Mouse (Mus musculus): ENCODE data around the gene Tmem100.
A peak's percentile ranks its signal among the peaks of the same experiment; 100 is the strongest.

Tmem100 gene

DNA sequence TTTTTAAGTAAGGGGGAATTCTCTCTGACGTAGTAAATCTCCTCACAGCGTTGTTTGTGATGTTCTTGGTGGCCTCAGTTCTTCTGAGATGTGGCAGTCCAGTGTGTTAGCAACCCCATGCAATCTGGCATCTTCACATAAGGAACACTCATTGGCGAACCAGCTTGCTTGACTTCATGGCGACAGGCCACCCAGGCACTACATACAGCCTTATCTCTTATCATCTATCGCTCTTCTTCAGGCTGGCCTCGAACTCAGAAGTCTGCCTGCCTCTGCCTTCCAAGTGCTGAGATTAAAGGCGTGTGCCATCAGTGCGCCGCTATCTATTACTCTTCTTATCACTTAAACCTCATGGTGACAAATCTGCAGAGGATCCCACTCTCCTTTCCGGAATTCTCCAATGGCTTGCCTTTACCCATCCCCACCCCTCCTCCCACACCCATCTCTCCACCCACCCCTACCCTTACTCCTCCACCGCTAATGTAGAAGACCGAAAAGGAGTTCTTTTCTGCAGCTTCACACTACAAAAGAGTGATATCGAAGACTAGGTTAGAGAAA lies at the start of gene Tmem100:
Gene Tmem100, plus strand, starts transcription at position 508 of the 558 bp plus-strand sequence.
- no peak for DNase-seq (ENCODE audit: low spot score)

DNA sequence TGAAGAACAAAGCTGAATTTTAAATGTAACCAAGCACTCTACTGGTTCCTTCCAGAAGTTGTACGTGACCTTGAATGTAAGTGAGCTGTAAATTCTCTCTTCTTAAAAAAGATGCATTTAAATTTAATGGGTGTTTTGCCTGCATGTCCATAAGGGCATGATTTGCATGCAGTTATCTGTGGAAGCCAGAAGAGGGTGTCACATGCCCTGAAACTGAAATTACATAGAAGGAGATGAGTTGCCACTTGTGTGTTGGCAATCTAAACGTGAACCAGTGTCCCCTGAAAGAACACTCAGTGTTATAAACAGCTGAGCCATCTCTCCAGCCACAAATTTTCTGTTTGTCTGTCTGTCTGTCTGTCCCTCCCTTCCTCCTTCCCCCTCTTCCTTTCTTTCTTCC lies 47.2 kb upstream of the Tmem100 start:
- DNase-seq (ENCODE audit: low spot score), result no peak

DNA sequence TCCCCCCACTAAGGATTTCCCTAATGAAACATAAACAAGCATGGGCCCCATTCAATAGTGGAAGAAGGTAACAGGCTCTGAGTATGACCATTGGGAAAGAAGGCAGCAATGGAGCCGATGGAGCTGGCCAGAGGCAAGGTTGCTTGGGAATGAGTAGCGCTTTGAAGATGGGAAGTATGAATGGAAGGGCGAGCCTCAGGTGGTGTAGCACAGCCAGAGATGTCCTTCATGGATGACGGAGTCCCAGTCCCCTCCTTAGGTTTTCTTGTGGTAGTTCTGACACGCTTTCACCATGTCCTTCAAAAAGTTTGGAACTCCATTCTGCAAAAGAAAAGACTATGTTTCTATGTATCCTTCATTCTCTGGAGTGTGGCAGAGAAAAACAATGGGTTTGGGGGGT lies 45.7 kb upstream of the Tmem100 start:
- DNase-seq (ENCODE audit: low spot score), result no peak

DNA sequence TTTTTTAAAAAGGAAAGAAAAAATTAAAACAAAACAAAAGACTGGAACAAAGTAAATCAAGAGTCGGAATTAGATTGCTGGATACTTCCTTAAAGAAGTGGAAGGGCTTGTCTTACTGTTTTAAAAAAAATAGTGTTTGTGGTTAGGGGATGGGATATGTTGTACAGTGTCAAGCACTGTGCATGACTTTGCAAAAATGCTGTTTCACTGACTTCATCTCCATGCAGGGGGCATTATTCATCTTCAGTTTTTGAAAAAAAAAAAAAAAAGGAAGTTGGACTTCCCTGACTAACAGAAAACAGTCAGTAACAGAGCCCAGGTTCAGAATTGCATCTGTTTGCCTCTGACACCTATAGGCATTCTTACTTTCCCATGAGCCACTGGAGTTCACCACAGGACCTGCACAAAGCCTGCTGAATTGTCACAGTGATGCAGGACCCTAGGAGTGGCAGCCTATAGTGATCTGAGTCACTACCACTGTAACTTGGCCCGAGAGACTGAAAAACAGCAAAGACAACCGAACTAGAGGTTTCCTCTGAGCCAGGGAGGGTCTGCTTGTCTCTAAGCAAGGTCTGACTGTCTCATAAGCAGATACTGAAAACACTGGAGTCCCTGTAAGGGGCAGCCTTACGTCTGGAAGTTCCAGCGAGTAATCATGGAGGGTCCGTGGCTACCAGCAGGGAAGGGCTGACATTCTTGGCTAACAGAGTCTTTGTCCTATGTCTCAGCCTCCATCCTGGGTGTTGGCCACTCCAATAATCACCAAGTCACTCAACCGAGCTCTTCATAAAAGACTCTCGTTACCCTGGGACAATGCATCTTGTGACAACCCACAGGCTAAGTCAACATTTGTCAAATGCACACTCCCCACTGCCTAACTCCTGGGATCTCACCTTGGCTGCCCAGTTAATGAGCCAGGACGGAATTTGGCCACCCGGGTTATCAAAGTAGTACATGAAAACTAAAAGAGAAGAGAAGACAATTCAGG lies 44.7 kb upstream of the Tmem100 start:
- no peak for DNase-seq (ENCODE audit: low spot score)

DNA sequence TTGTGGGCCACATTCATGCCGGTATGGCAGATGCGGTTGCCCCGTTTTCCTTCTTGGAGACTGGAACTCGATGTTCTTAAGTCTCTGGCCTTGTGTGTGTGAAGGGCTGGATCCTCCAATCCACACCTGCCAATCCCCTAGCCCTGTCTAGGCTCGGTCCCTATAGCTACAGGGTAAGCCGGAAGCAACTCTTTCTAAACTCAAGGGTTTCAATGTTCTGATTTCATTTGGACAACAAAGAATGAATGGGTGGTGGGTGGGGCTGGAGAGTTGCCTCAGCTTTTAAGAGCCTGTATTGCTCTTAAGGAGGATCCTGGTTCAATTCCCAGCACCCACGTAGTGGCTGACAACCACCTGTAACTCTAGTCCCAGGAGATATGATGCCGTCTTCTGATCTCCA lies 43.6 kb upstream of the Tmem100 start:
- no peak for DNase-seq (ENCODE audit: low spot score)

DNA sequence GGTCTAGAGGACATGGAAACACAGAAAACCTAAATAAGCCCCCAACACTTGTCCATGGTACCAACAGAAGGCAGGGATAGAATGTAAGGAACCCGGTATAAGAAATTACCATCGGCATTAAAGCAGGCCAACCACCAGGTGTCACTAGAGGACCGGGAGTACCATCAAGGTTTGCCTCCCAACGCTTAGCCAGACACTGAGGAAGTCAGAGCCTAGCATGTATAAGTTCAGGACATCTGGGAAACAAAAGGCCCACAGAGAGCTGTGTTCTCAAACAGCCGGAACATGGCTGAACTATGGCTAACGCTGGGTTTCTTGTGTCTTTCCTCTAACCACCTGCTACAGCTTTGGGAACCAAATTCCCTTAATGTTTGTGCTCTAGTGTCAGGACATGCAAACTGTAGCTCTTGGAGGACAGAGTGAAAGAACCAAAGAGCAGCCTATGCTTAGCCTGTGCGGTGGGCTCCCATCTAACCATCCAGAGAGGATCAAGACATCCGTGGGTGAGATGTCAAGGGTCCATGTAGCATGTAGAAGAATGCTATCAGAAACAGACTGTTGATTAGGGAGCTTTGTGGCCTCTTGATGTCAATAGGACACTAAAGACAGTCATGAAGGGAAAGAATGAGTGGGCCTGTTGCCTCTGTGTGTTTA lies 41.1 kb upstream of the Tmem100 start:
- DNase-seq (ENCODE audit: low spot score), result peak; percentile 70

DNA sequence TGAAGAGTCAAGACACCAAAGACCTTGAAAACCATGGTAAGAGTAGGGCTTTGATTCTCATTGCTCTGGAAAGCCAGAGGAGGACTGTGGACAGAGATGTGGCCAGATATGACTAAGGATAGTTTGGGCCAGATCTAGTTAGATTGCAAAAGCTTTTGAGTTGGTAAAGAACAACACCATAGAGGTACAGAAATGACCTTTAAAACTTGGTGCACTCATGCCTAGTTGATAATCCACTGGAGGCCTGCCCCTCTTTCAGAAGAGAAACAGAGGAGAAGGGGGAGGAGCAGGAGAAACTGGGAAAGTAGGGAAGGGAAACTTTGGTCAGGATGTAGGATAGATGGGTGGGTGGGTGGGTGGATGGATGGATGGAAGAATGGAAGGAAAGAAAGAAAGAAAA lies 38.5 kb upstream of the Tmem100 start:
- DNase-seq (ENCODE audit: low spot score), result no peak

DNA sequence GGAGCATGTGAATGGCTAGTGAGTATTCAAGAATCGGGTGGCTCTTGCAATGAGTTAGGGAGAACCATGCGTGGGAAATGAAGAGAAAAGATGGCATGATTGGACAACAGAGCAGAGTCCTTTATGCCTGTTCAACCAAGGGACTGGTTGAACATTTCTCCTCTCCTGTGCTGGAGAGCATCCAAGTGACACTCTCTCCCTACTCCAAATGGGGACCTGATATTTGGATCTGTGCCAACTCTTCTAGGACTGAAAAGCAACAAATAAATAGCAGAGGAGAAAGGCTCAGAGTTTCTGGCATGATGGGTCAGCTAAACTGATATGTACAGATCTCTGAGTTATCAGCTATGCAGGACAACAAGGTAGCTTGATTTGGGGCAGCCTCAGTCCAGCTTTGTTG lies 35.4 kb upstream of the Tmem100 start:
- no peak for DNase-seq (ENCODE audit: low spot score)

DNA sequence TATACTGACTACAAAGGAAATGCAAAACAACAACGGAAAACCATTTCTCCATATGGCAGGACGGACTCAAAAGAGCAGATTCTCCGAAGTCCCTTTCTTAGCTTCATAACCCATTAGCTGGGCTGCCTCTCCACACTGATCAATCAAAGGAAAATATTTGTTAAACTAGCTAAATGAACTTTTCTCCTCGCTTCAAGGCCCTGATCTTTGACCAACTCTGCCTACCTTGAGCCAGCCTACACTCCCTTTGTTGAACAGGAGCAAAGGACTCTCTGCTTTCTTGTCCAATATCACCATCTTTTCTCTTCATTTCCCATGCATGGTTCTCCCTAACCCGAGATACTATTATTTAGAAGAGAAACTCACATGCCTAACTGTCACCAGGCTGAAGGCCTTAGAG lies 34.6 kb upstream of the Tmem100 start:
- no peak for DNase-seq (ENCODE audit: low spot score)

DNA sequence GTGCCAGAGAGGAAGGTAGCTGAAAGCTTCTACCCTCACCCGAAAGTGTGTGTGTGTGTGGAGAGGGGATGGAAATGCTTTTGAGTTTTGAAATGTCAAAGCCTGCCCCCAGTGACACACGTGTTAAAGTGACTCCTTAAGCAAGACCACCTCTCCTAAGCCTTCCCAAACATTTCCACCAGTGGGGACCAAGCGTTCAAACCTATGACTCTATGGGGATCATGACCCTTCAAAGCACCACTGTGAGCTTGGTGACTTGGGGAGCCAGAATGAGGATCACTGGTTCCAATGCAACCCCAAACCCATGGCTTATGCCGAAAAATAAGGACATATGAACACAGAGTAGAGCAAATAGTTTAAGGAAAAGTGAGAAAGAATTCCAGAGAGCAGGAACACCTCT lies 33.7 kb upstream of the Tmem100 start:
- no peak for DNase-seq (ENCODE audit: low spot score)

DNA sequence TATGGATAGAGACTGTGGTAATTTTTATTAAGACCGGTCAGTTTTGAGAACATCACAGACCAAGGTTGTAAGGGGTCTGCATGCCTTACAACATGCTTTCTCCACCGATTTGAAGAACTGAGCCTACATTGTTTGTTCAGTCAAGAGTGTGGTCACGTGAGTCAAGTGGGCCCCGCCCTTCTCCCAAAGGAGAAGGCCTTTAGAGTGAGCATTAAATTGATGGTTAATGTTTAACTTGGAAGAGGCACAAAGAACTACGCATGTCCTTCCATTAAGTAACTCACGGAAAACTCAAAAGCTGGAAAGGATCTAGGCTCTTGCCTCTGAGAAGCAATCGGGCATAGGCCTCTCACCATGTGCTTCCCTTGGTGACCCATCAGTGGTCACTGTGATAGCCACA lies 33.3 kb upstream of the Tmem100 start:
- no peak for DNase-seq (ENCODE audit: low spot score)

DNA sequence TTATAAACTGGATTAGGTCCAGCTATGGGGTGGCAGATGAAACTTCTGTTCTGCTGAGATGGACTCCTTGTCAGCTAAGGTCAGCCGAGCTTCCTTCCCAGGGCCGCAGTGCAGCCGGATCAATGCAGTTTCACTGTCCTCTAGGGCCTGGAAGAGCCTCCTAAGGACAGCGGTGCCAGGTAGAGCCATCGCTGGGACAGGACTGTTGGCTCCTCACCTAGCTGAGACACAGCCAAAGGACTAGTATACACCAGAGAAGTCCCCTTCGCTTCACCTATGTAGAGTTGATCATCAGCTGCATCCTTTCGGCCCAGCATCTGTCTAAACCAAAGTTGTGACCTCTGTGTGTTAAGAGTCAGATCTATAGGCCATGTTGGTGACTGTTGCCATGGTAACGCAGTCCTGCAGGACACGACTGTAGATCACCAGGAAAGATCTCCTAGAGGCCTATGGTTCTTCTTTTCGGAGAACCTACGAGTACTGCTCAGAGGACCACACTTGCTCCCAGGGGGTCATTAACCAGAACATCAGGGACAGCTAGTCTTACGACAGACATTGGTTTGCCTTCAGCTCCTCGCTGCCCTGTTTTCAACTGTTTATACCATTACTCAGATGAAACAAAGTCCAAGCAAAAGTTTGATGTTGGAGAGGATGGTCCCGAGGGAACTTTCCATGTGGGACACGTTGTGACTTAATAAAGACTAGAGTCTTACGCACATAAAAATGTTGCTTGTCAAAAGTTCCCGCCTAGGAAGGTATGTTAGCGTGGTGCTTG lies 31.0 kb upstream of the Tmem100 start:
- no peak for DNase-seq (ENCODE audit: low spot score)

DNA sequence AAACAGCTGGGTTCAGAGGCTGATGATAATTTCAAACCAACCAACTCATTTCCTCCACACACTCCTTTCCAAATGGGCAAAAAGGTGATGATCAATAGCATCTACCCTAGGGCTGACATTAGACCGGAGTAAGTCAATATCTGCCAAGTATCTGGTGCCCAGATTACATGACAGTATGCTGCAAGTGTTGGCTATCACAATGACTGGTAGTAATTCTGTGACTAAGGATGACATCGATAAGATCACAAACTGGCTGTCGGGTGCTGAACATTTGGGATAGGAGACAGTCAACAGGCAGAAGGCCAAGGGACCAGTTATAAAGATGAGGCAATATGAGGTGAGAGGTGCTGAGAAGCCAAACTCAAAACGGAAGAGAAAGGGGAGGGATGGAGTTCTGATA lies 29.5 kb upstream of the Tmem100 start:
- DNase-seq (ENCODE audit: low spot score), result no peak

DNA sequence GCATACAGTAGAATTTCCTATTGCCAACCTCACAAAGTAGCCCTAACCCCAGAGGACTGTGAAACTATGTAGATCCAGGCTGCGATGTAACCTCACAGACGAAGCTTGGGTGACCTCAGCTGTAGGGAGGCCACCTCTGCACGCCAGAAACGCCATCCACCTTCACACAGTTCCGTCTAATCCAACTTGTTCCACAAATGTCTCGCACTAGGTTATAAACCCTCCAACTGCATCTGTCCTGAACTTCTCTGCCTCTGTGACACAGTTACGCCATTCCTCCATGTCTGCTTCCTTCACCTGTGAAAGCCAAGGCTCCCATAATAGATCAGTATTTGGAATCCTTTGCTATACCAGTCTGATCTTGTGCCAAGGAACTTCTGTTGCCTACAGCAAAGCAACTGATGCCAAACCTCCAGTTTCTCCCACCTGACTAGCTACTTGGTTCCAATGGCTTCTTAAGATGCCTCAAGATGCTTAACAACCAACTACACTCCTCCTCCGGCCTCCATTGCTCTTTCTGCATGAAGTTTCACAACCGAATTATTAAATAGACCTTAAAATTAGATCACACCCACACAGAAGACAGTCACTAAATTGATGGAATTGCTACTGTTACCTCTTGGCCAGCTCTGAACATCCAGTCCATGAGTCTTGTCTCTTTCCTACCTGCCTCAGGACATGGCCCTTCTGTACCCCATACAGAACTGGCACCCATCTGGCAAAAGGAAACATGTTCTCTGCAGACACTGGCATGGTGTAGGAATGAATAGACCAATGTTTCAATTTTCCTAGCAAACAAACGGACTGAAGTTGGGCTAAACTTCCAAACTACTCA lies 28.5 kb upstream of the Tmem100 start:
- no peak for DNase-seq (ENCODE audit: low spot score)

DNA sequence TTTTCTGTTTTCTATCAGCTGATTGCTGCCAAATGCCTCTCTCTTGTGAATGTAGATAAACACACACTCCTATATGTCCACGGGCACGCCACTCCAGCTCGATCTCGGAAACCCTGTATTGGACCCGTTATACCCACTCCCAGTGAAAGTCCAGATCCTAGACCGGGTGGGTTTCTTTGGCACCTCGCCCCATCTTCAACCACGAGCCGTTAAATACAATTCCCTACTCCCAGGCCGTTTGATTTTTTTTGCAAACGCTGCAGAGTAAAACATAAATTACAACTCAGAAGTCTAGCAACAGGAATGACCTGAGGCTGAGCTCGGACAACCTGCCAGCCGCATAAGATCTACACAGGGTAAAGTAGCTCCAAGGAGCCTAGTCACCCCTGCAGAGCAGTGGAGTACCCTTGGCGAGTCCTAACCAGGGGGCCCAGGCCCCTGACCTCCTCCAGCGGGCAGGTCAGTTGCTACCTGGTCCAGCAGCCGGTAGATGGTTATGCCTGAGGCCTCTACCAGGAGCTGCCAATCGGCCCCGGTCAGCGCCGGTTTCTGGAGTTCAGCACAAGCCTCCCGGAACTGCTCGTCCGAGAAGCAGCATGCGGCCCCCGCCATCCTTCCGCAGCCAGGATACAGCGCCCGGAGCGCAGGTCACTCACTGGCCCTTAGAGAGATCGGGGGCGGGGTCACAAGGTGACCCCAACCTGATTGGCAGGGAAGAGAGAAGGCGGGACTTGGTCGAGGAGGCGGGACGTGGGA lies 27.7 kb upstream of the Tmem100 start, which contains the start of gene Pctp:
Gene Pctp, minus strand, starts transcription at position 664 of the 756 bp plus-strand sequence.
- DNase-seq (ENCODE audit: low spot score), result peak; percentile 68

DNA sequence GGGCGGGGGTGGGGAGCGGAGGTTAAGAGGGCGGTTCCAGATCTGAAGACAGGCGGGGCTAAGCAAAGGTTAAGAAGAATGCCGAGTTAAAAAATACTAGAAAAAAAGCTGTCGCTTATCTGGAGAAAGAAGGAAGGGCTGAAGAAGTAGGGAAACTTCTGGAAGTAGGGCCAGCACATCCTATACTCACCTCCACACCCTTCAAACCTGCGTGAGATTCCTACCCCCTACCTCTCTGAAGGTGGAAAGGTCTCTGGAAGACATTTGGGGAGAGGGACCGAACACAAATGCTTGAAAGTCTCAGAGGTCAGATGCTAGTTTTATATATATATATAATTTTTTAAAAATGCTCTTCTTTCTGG lies 27.2 kb upstream of the Tmem100 start:
- no peak for DNase-seq (ENCODE audit: low spot score)

DNA sequence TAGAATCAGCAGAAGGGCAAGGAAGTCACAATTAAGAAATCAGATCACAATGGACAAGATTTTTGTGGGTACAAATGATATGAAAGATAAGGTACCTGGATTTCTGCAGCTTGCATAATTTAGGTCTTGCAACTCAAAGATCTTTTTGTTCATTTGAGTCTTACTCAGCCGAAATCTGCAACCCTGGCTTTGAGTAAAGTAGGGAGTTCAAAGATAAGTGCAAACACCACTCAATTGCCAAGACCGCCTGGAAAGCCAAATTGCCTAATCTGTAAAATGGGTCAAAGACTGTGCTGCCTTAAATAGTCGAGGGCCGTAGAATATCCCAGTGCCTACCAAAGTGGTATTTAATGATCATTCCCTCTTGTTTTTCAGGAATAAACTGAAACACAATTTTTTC lies 26.8 kb upstream of the Tmem100 start:
- no peak for DNase-seq (ENCODE audit: low spot score)

DNA sequence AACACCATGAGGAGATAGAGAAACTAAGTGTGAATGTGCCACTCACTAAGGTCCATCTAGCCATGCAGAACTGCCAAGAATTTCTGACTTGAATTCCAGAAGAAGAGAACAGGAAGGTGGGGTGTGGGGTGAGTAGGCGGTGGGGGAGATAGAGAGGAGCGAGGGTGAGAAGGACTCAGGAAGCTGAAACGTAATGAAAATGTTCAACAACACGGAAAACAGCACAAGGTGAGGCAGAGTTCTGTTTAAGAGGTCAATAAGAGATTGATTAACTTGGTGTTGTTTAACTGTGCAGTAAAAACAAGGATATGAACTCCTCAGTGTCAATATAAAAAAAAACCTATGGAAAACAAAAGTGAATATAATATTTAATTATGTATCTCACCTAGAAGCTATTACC lies 24.0 kb upstream of the Tmem100 start:
- no peak for DNase-seq (ENCODE audit: low spot score)

DNA sequence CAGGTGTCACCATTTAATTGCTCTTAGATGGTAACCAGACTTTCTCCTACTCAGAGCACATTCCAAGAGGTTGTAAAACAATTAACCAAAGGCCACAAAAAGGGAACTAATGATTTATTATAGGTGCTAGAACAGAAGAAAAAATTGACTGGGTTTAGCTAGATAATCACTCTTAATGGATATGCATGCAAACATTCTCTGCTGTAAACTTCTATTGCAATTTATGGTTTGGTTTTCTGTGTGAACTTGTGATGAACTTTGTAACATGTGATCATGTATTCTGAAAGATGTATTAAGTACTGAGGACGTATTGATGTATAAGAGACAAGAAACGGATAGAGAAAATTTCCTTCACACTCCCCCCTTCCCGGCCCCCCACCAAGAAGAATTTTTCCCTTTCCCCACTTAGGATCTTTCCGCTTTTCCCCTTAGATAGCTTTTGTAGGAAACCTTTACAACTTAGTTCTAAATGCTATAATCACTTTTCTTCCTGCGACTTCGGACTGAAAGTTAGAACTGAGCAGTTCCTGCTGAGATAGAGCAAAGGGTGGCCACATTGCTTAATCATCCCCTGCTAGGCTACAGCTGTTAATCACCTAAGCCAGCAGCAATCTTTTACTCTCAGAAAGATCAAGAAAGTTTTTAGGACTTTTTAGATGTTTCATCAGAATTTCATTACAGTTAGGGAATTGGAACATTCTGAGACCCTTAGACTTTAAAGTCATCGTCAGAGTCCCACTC lies 22.2 kb upstream of the Tmem100 start:
- DNase-seq (ENCODE audit: low spot score), result no peak

DNA sequence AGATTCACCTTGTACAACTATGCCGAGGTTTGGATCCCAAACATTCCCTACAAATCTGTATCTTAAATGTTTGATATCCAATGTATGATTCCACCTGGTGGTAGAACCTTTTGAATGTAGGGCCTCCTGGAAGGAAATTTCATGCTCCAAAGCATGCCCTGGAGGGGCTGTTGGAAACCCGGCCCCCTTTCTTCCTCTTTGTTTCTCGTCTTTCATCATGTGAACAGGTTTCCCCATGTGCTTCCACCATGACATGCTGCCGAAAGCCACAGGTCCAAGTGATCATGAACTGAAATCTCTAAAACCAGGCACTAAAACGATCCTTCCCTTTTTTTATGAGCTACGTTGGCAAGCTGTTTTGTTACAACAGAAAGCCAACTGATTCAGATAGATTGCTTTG lies 16.5 kb upstream of the Tmem100 start:
- DNase-seq (ENCODE audit: low spot score), result no peak

Measured in ovary, postnatal 14 days (tissue).